Mouse (Mus musculus): Measurements from ENCODE around the gene Farsa. TPM values are rescaled to one million over a fixed set of nuclear protein-coding genes. Genes with fewer than 3 reads are reported as not detected.
"Not testable (repeated sequence)": the region's sequence is repeated elsewhere in the genome, so short reads cannot be mapped to it uniquely, and the experiment has no call there.

The Farsa gene
- total RNA-seq (2021) = 10 to 100 TPM; 42.5 to 46.0 TPM

DNA sequence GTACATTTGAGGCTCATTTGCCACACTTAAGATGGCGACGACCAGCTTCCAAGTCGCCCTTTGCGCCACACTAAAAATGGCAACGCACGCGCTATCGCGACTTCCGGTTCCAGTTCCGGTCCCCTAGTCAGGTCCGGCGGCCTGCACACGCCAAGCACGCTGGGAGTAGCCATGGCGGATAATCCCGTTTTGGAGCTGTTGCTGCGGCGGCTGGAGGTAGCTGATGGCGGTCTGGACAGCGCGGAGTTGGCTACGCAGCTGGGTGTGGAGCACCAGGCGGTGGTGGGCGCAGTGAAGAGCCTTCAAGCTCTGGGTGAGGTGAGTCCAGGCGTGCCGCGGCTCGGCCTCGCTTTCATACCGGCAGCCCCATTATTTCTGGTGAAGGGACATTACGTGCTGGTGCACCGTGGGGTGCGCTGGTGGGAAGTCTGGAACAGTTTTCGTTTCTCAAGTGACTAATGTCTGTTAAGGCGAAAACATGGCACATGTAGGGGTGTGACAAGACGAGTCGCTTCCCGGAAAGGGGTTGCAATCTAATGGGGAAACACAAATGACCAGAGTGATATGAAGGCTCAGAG, at the start of gene Farsa:
Gene Farsa (plus strand): TSS at position 126 of the 578 bp plus-strand sequence.
- intact Hi-C loops (cut with DNase I) = no loop called here
- DNase-seq (ENCODE audit: low spot score in 2 of 2) = peak; percentile 94 to 97

DNA sequence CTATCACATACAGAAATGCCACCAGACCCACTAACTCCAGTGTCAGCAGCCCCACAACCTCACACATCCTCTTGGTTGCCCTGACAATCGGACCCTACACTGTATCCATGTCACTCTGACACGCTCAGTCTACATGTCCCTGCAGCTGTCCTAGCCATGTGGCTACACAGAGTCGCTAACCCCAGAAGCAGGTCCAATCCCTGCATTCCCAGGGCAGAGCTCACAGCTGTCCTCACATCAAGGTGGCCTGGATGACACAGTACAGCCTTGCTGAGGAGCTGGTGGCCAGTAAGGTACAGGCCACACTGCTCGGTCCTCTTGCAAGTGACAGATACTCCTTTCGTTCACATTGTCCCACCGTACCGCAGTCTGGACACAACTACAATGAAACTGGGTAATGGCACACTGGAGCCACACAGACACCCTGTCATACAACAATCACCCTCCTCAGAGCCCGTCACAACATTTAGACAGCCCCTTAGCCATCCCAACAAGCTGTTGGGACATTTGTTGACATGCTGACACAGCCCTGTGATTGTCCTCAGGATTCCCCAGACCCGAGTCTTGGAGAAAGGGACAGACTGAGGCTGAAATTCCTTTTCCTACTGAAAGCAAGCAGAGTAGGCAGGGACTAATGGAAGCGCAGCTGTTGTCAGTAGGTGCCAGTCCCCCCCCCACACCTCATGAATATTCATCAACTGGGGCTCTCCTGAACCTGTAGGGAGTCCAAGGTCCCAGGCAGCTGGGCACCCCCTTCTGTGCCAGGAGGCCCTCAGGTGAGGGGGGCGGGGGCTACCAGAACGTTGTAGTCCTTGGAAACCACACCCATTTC, 47.5 kb upstream of the Farsa start:
- intact Hi-C loops (cut with DNase I) = no loop called here

GRCm38 (mm10) chr8:84809941-84810280, 46.9 kb upstream of the Farsa start:
- intact Hi-C loops (cut with DNase I) = loop anchor here (5.0 kb wide), 1 partner anchor 173 kb away; no protein-coding TSS in a partner anchor
- DNase-seq (ENCODE audit: low spot score in 2 of 2) = no peak

More for the DNA sequence above, 47.5 kb upstream of the Farsa start:
- DNase-seq (ENCODE audit: low spot score in 2 of 2) = no peak

DNA sequence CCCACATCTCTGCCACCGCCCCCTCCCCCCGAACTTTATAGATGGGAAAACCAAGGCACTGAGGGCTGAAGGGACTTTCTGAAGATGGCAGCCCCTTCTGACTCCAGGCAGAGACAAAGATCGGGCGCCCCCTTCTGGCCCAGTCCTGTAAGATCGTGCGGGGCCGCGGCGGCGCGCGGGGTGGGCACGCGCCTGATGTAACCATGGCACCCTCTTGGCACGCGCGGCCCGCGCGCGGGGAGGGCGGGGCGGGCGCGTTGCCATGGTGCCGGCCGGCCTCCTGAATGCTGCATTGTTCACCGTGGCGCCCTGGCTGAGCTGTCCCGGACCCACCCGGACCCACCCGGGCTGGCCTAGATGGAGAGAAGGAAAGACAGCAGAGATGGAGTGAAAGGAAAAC, 45.9 kb upstream of the Farsa start:
- intact Hi-C loops (cut with DNase I) = loop anchor here (1.0 to 5.0 kb wide), 2 partner anchors 74 to 174 kb away; no protein-coding TSS in a partner anchor
- DNase-seq (ENCODE audit: low spot score in 2 of 2) = peak; percentile 97

- intact Hi-C loops (cut with DNase I) = loop anchor here (1.0 to 5.0 kb wide), 2 partner anchors 74 to 174 kb away; no protein-coding TSS in a partner anchor
Measured at GRCm38 (mm10) chr8:84811303-84811702, 45.5 kb upstream of the Farsa start.

DNA sequence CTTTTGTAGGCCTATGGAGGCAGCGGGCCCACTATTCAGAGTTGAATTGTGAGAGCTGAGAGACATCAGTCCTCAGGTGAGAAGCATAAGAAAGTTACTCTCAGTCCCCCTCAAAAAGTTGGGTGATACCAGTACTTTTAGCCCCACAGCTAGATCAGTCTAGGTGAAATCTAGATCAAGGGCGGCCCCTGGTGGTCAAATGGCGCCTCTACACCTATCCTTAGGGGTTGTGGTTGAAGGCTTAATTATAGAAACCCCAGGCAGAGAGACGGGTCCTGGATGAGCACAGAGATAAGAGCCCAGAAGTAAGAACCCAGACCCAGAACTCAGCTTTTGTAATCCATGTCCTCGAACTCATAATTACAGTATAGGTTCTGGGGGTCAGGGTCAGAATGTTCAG, 43.7 kb upstream of the Farsa start:
- intact Hi-C loops (cut with DNase I) = loop anchor here (2.0 to 5.0 kb wide), 4 partner anchors 104 to 220 kb away; no protein-coding TSS in a partner anchor

More at GRCm38 (mm10) chr8:84811303-84811702, 45.5 kb upstream of the Farsa start:
- DNase-seq (ENCODE audit: low spot score in 2 of 2) = no peak

GRCm38 (mm10) chr8:84813830-84814229, 43.0 kb upstream of the Farsa start:
- DNase-seq (ENCODE audit: low spot score in 2 of 2) = no peak

More for the DNA sequence above, 43.7 kb upstream of the Farsa start:
- peak; percentile 76 to 90 for DNase-seq (ENCODE audit: low spot score in 2 of 2)

DNA sequence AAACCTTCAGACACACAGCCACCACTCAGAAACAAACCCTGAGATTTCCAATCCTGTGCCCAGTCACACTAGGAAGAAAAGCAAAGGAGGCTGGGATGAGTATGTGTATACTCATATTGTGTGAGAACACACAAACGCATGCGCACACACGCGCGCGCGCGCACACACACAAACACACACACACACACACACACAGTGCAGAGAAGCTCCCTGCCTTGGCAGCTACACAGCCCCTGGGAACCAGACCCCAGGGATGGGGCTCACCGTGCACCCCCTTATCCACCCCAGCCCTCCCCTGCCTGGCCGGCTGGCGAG, 42.6 kb upstream of the Farsa start:
- DNase-seq (ENCODE audit: low spot score in 2 of 2) = no peak
- intact Hi-C loops (cut with DNase I) = loop anchor here (5.0 kb wide), 1 partner anchor 177 kb away; no protein-coding TSS in a partner anchor

More at GRCm38 (mm10) chr8:84813830-84814229, 43.0 kb upstream of the Farsa start:
- intact Hi-C loops (cut with DNase I) = loop anchor here (2.0 to 5.0 kb wide), 4 partner anchors 105 to 221 kb away; no protein-coding TSS in a partner anchor

GRCm38 (mm10) chr8:84814555-84815441, 42.0 kb upstream of the Farsa start:
- no peak for DNase-seq (ENCODE audit: low spot score in 2 of 2)
- intact Hi-C loops (cut with DNase I) = loop anchor here (5.0 kb wide), 1 partner anchor 177 kb away; no protein-coding TSS in a partner anchor

DNA sequence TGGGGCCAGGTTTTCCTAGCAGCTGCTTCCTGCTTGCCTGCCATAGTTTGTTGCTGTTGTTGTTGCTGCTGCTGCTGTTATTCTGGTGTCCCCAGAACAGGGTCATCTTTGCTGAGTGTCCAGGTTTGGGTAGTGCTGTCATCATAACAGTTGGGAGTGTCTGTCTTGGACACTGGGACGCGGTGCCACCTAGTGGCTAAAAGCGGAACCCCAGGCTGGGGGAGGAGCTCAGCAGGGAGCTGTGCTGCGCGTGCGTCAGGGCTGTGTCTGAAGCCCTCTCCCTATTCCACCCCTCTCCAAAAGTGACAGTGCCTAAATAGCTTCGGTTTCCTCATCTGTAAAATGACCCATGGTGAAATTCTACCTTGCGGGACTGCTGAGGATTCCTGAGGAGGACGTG, 41.2 kb upstream of the Farsa start:
- intact Hi-C loops (cut with DNase I) = no loop called here

GRCm38 (mm10) chr8:84816117-84816516, 40.7 kb upstream of the Farsa start:
- DNase-seq (ENCODE audit: low spot score in 2 of 2) = no peak
- intact Hi-C loops (cut with DNase I) = no loop called here

More for the DNA sequence above, 41.2 kb upstream of the Farsa start:
- DNase-seq (ENCODE audit: low spot score in 2 of 2) = peak; percentile 95 to 98

DNA sequence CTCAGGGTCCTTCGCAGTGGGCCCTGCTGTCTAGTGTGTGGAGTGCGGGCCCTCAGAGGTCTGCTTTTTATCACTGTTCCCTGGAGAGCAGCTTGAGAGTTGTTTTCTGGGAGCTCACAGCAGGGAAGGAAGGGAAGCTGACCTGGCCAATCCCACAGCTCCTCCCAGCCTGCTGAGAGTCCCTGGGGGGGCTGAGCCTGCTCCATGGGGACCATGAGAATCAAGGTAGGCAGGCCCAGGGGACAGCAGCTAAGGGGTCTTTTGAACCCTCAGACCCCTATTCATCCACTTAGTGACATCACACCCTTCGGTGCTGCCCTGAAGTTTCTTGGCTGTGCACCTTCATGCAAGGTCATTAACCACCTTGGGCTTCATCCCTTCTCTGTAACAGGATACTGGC, 34.1 kb upstream of the Farsa start, which contains the start of gene Dand5:
Gene Dand5 (minus strand): TSS at position 101 of the 400 bp plus-strand sequence.
- intact Hi-C loops (cut with DNase I) = no loop called here
- no peak for DNase-seq (ENCODE audit: low spot score in 2 of 2)

- intact Hi-C loops (cut with DNase I) = no loop called here
- DNase-seq (ENCODE audit: low spot score in 2 of 2) = peak; percentile 62 to 79
Measured at GRCm38 (mm10) chr8:84823653-84824052, 33.1 kb upstream of the Farsa start.

DNA sequence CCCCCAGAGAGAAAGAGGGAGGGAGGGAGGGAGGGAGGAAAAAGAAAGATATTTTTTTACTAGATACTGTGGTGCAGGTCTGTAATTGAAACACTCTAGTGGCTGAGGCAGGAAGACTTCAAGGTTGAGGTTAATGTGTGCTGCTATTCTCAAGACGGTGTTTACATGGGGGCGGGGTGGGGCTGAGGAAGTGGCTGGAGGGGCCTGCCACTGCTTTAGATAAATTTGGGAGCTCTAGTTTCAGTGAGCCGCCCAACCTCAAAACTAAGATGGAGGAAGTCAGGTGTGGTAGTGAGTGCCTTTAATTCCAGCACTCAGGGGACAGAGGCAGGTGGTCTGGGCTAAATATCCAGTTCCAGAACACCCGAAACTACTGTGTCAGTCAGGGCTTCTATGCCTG, 31.2 kb upstream of the Farsa start:
- no peak for DNase-seq (ENCODE audit: low spot score in 2 of 2)
- intact Hi-C loops (cut with DNase I) = no loop called here

DNA sequence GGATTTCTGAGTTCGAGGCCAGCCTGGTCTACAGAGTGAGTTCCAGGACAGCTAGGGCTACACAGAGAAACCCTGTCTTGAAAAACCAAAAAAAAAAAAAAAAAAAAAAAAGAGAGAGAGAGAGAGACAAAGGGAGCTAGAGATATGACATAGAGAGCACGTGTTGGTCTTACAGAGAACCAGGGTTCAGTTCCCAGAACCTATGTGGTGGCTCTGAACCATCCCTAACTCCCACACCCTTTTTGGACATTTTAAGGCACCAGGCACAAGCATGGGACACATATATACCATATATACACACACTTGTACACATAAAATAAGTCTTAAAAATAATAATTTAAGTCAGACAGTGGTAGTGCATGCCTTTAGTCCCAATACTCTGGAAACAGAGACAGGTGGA, 30.3 kb upstream of the Farsa start:
- DNase-seq (ENCODE audit: low spot score in 2 of 2); intact Hi-C loops (cut with DNase I): not testable (repeated sequence)

- intact Hi-C loops (cut with DNase I) = no loop called here
Measured at GRCm38 (mm10) chr8:84831490-84831889, 25.3 kb upstream of the Farsa start, which contains the start of gene Gadd45gip1. Gene Gadd45gip1, plus strand, starts transcription at chr8:84831522.

DNA sequence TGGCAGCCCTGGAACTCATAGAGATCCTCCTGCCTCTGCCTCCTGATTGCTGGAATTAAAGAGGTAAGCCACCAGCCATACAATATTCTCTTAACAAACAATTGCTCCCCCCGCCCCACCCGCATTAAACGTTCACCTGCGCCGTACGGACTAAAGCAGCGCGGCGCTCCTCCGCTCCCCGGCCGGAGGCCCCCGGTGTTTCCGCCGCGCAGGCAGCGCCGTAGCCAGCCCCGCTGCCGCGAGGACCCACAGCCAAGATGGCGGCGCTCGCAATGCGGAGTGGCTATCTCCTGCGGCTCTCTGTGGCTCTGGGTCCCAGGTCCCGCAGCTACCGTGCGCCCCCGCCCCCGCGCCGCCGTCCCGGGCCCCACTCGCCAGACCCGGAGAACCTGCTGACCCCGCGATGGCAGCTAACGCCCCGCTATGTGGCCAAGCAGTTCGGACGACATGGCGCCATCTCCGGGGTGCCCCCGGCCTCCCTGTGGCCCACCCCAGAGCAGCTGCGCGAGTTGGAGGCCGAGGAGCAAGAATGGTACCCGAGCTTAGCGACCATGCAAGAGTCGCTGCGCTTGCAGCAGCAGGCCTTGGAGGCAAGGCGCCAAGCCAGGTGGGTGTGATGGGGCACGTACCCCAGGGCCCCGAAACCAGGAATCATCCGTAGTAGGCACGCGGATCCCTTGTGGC, 24.6 kb upstream of the Farsa start:
- intact Hi-C loops (cut with DNase I) = no loop called here
- peak; percentile 80 to 83 for DNase-seq (ENCODE audit: low spot score in 2 of 2)

More at GRCm38 (mm10) chr8:84831490-84831889, 25.3 kb upstream of the Farsa start, which contains the start of gene Gadd45gip1:
- DNase-seq (ENCODE audit: low spot score in 2 of 2) = no peak

DNA sequence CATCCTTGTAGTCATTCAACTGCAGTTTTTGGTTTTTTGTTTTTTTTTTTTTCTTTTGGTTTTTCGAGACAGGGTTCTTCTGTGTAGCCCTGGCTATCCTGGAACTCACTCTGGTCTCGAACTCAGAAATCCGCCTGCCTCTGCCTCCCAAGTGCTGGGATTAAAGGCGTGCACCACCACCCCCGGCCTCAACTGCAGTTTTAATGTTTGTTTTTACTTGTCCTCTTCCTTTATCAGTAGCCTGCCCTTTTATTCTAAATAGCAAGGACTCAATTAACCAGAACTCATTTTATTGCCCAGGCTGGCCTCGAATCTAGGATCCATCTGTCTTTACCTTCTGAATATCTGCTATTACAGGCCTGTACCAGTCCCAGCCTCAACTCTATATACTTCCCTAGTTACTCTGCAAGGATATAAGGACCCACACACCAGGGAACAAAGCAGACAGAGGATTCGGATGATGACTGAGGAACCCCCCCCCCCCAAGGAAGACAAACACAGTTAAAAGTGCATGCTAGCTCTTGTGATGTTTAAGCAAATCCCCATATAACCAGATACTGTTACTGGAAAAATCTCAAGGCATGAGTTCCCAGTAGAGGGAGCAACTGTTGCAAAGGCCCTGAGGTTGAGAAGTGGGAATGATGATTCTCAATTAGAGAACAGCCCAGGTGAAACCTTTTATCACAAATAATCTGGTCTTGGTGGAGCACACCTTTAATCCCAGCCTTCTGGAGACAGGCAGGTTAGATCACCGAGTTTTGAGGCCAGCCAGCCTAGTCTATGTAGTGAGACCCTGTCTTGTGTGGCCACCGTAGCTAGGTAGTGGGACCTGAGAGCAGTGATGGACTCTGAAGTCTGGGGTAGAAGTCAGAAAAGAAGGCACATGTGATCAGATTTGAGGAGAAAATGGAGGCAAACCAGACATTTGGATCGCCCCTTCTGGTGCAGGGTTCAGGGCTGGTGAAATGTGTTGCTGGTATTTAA, 23.7 kb upstream of the Farsa start:
- intact Hi-C loops (cut with DNase I) = no loop called here
- no peak for DNase-seq (ENCODE audit: low spot score in 2 of 2)

Data from left cerebral cortex, postnatal 25 days (tissue).